Mouse (Mus musculus) thymus, adult 2 months (tissue): Measurements from ENCODE around the gene Tpbgl.

ENCODE experiments used
- CTCF ChIP-seq: fragments of 200-500 bp; IDR thresholded peaks from 2 replicates; pipeline ENCODE4 v1.5.1; 2012; ENCODE audit warnings: mild to moderate bottlenecking, control low read depth, low read length, moderate library complexity, borderline replicate concordance; ENCODE audit not compliant: control insufficient read depth, poor library complexity, insufficient read depth; ENCODE audit errors: extremely low read depth
- POLR2A ChIP-seq: fragments of 200-500 bp; IDR thresholded peaks from 2 replicates; pipeline ENCODE4 v1.6.1; 2012; ENCODE audit warnings: mild to moderate bottlenecking, low read length, control low read depth, moderate library complexity; ENCODE audit not compliant: control insufficient read depth, poor library complexity, insufficient read depth; ENCODE audit errors: extremely low read depth

DNA sequence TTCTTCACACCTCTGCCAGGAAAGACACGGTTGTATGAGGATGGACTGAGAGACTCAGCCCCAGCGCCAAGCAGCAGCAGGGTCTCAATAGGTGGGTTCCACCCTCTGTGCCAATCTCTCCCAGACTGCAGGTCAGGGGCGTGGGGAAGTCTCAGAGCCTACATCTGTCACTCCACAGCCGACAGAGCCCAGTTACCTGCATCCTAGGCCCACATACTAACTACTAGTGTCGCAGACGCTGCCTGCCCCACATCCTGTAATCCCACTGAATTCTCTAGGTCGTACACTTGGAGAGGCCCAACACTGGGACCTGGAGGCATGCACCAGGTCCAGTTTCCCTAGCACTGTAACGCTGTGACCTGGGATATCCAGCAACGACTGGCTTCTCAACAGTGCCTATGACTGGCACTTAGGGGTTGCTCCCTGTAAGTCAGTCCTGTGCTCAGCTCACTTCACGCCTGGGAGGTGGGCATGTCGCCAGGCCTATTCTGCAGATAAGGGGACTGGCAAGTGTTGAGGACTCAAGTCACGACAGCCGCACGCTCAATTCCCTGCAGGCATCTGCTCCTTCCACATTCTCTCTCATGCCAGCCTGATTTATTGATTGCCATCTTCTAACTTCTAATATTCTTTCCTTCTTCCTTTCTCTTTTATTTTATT is 34.8 kb upstream of the Tpbgl start:
- TF ChIP-seq CTCF, result no peak
- TF ChIP-seq POLR2A, result no peak
